Mouse (Mus musculus) heart, embryonic 14.5 days (tissue): ENCODE measurements around the gene R3hdml. TPM values are rescaled to one million over a fixed set of nuclear protein-coding genes. Genes with fewer than 3 reads are reported as not detected.

ENCODE experiments used
- ATAC-seq: fragments of 200-750 bp; cut with Nextera tagmentation; 2 replicates; pipeline ENCODE4 v1.8.0; 2017; ENCODE audit warnings: low read depth, moderate TSS enrichment; ENCODE audit not compliant: insufficient number of reproducible peaks, insufficient read depth, low FRiP score
- H3K27ac ChIP-seq, 2 experiments: fragments of 200-500 bp in 1 of 2; fragments of 300-500 bp in 1 of 2; sonication (generic) in 1 of 2; replicated peaks in 1 of 2; 2 replicates each; pipeline ENCODE4 v1.5.1; 2012 to 2014; ENCODE audit warnings: low read depth in 2 of 2, low read length in 2 of 2, control low read depth in 1 of 2, mild to moderate bottlenecking in 1 of 2, mixed read lengths in 1 of 2; ENCODE audit not compliant: control insufficient read depth in 1 of 2, insufficient read depth in 1 of 2
- H3K27me3 ChIP-seq: fragments of 300-500 bp; sonication (generic); 2 replicates; pipeline ENCODE4 v1.6.1; 2014; ENCODE audit warnings: mild to moderate bottlenecking, low read length, control low read depth; ENCODE audit not compliant: control insufficient read depth, insufficient read depth
- H3K36me3 ChIP-seq: fragments of 300-500 bp; sonication (generic); 2 replicates; pipeline ENCODE4 v1.6.1; 2014; ENCODE audit warnings: mild to moderate bottlenecking, control low read depth, low read length, mixed read lengths; ENCODE audit not compliant: control insufficient read depth, insufficient read depth
- H3K4me1 ChIP-seq, 2 experiments: fragments of 200-500 bp in 1 of 2; fragments of 300-500 bp in 1 of 2; sonication (generic) in 1 of 2; 2 replicates each; pipeline ENCODE4 v1.6.1; 2012 to 2014; ENCODE audit warnings: low read length in 2 of 2, control low read depth in 1 of 2, mixed read lengths in 1 of 2; ENCODE audit not compliant: control insufficient read depth in 2 of 2, insufficient read depth in 2 of 2
- H3K4me2 ChIP-seq: fragments of 300-500 bp; sonication (generic); 2 replicates; pipeline ENCODE4 v1.6.1; 2014; ENCODE audit warnings: mild to moderate bottlenecking, low read length
- H3K4me3 ChIP-seq, 2 experiments: fragments of 200-500 bp in 1 of 2; fragments of 300-500 bp in 1 of 2; sonication (generic) in 1 of 2; 2 replicates each; pipeline ENCODE4 v1.5.1; 2012 to 2014; ENCODE audit warnings: low read length in 2 of 2, mild to moderate bottlenecking in 2 of 2, control low read depth in 1 of 2, low read depth in 1 of 2, moderate library complexity in 1 of 2; ENCODE audit not compliant: control insufficient read depth in 1 of 2, insufficient read depth in 1 of 2
- H3K9ac ChIP-seq: fragments of 300-500 bp; sonication (generic); 2 replicates; pipeline ENCODE4 v1.6.1; 2014; ENCODE audit warnings: mild to moderate bottlenecking, low read length
- H3K9me3 ChIP-seq: fragments of 300-500 bp; sonication (generic); 2 replicates; pipeline ENCODE4 v1.6.1; 2016; ENCODE audit warnings: low read length, control low read depth; ENCODE audit not compliant: control insufficient read depth
- WGBS: fragments of 180-500 bp; shearing (Covaris S2); extraction: QIAGEN DNeasy Blood & Tissue Kit; methylation state at CpG from one replicate; pipeline ENCODE4 v1.1.7; 2014; 5-methylcytosine and 5-hydroxymethylcytosine counted together
- polyA plus RNA-seq: library from polyadenylated mRNA; unstranded; fragments of >200 nt; fragmentation: Nextera tagmentation; extraction: Ambion mirVana; gene quantifications from 2 replicates; pipeline ENCODE4 v1.2.1, GENCODE M21; 2014

R3hdml gene
- polyA plus RNA-seq, 1 experiment from 2014 or later: not detected

GRCm38 (mm10) chr2:163471710-163472465 lies 20.2 kb upstream of the R3hdml start:
- Histone ChIP-seq H3K27me3 (no peaks in the 10 kb centered on the region), H3K36me3 (peaks cover 29% of the 10 kb centered on the region), H3K4me1 (peaks cover 9 to 10% of the 10 kb centered on the region in 2 experiments), H3K27ac (peak overlapping the region; percentile 50 to 61), H3K4me3 (peak overlapping the region; percentile 73 to 84), H3K9ac (peak overlapping the region; percentile 83), H3K9me3 (no peaks in the 10 kb centered on the region), H3K4me2 (peak overlapping the region; percentile 71)
- 4% methylated on average over 36 of the region's 36 CpGs for WGBS
- peak; percentile 31 for ATAC-seq

- peak within 1 kb of the TSS; percentile 50 to 61 for H3K27ac ChIP-seq
- H3K9me3 ChIP-seq: no peaks in the 10 kb centered on the region
- WGBS: under 1% methylated on average over 30 of the region's 30 CpGs
- H3K4me2 ChIP-seq: peak within 1 kb of the TSS; percentile 71
- peak within 1 kb of the TSS; percentile 73 to 84 for H3K4me3 ChIP-seq
- peaks cover 9 to 10% of the 10 kb centered on the region in 2 experiments for H3K4me1 ChIP-seq
- H3K27me3 ChIP-seq: no peaks in the 10 kb centered on the region
- H3K36me3 ChIP-seq: peaks cover 25% of the 10 kb centered on the region
- H3K9ac ChIP-seq: peak within 1 kb of the TSS; percentile 83
- peak; percentile 86 for ATAC-seq
Measured at GRCm38 (mm10) chr2:163472466-163472851, 19.7 kb upstream of the R3hdml start, which contains the start of gene Fitm2. Gene Fitm2 (minus strand): TSS chr2:163472629.

- no peak overlapping the region for H3K4me2 ChIP-seq
- no peak overlapping the region for H3K4me3 ChIP-seq
- H3K9ac ChIP-seq: no peak overlapping the region
- 46% methylated on average over 18 of the region's 18 CpGs for WGBS
- H3K36me3 ChIP-seq: no peaks in the 10 kb centered on the region
- no peaks in the 10 kb centered on the region for H3K9me3 ChIP-seq
- peaks cover 23% of the 10 kb centered on the region for H3K27me3 ChIP-seq
- no peak overlapping the region for H3K27ac ChIP-seq
- ATAC-seq: no peak
- H3K4me1 ChIP-seq: peaks cover 3 to 8% of the 10 kb centered on the region in 2 experiments; a peak in 3 of 4 replicates
Measured at GRCm38 (mm10) chr2:163480191-163480825, 11.8 kb upstream of the R3hdml start.

GRCm38 (mm10) chr2:163481539-163482029 lies 10.5 kb upstream of the R3hdml start:
- Histone ChIP-seq H3K9me3 (no peaks in the 10 kb centered on the region), H3K4me2 (peak overlapping the region; percentile 61), H3K27me3 (peaks cover 23% of the 10 kb centered on the region), H3K36me3 (no peaks in the 10 kb centered on the region), H3K27ac (no peak overlapping the region), H3K9ac (no peak overlapping the region), H3K4me3 (peak overlapping the region; percentile 4 to 20; a peak in 3 of 4 replicates), H3K4me1 (peaks cover 3 to 8% of the 10 kb centered on the region in 2 experiments; a peak in 3 of 4 replicates)
- ATAC-seq: no peak; the same call in 1 of the 2 replicates
- WGBS: 2% methylated on average over 21 of the region's 21 CpGs

GRCm38 (mm10) chr2:163487360-163487759 lies 4.8 kb upstream of the R3hdml start:
- ATAC-seq: no peak
- H3K9me3 ChIP-seq: no peaks in the 10 kb centered on the region
- H3K27ac ChIP-seq: no peak overlapping the region
- H3K9ac ChIP-seq: no peak overlapping the region
- H3K36me3 ChIP-seq: no peaks in the 10 kb centered on the region
- no peak overlapping the region for H3K4me2 ChIP-seq
- no peak overlapping the region for H3K4me3 ChIP-seq
- 82% methylated on average over 3 of the region's 3 CpGs for WGBS
- peaks cover 7% of the 10 kb centered on the region; the same call in 1 of the 2 replicates for H3K27me3 ChIP-seq
- no peaks in the 10 kb centered on the region for H3K4me1 ChIP-seq

- Histone ChIP-seq H3K36me3 (no peaks in the 10 kb centered on the region), H3K9me3 (no peaks in the 10 kb centered on the region), H3K4me1 (no peaks in the 10 kb centered on the region), H3K27me3 (0 out of 2 replicates have a peak, but pooled peaks cover 3% of the 10 kb centered on the region), H3K27ac (no peak overlapping the region), H3K9ac (no peak overlapping the region), H3K4me3 (no peak overlapping the region), H3K4me2 (no peak overlapping the region)
- 51% methylated on average over 5 of the region's 5 CpGs for WGBS
- ATAC-seq: no peak
Measured at GRCm38 (mm10) chr2:163489725-163490291, 2.3 kb upstream of the R3hdml start.

GRCm38 (mm10) chr2:163490656-163491055 lies 1.5 kb upstream of the R3hdml start:
- 91% methylated on average over 17 of the region's 17 CpGs for WGBS
- no peak overlapping the region for H3K4me3 ChIP-seq
- ATAC-seq: no peak
- no peaks in the 10 kb centered on the region for H3K9me3 ChIP-seq
- H3K36me3 ChIP-seq: no peaks in the 10 kb centered on the region
- no peak overlapping the region for H3K27ac ChIP-seq
- no peak overlapping the region for H3K4me2 ChIP-seq
- no peak overlapping the region for H3K9ac ChIP-seq
- no peaks in the 10 kb centered on the region for H3K4me1 ChIP-seq
- 0 out of 2 replicates have a peak, but pooled peaks cover 3% of the 10 kb centered on the region for H3K27me3 ChIP-seq
